Mouse (Mus musculus) ES-E14 (cell line): Measurements from ENCODE around the gene Adora3. TPM values are rescaled to one million over a fixed set of nuclear protein-coding genes. Genes with fewer than 3 reads are reported as not detected.

Experiments used
- DNase-seq: peaks from one replicate; pipeline ENCODE4 v3.0.0-alpha.2; 2013; ENCODE audit warnings: low read depth, low spot score
- H3K27ac ChIP-seq: 2 replicates; pipeline ENCODE4 v1.5.1; 2012; ENCODE audit warnings: low read depth, mild to moderate bottlenecking, low read length, moderate library complexity, mixed read lengths; ENCODE audit not compliant: poor library complexity, insufficient read depth, severe bottlenecking
- H3K36me3 ChIP-seq: 2 replicates; pipeline ENCODE4 v1.6.1; 2012; ENCODE audit warnings: mild to moderate bottlenecking, low read length, moderate library complexity, mixed read lengths; ENCODE audit not compliant: control insufficient read depth, poor library complexity, insufficient read depth, severe bottlenecking
- H3K4me1 ChIP-seq, 2 experiments: fragments of 150-350 bp in 1 of 2; sonication (generic) in 1 of 2; 2 replicates each; pipeline ENCODE4 v1.6.1; 2012; ENCODE audit warnings: low read length in 2 of 2, mild to moderate bottlenecking in 1 of 2, mixed read lengths in 1 of 2; ENCODE audit not compliant: control insufficient read depth in 2 of 2, insufficient read depth in 2 of 2, poor library complexity in 1 of 2
- H3K4me3 ChIP-seq, 2 experiments: fragments of 150-350 bp in 1 of 2; sonication (generic) in 1 of 2; 2 replicates each; pipeline ENCODE4 v1.5.1; 2012; ENCODE audit warnings: low read length in 2 of 2, low read depth in 1 of 2, mild to moderate bottlenecking in 1 of 2, mixed read lengths in 1 of 2; ENCODE audit not compliant: insufficient read depth in 1 of 2, poor library complexity in 1 of 2, severe bottlenecking in 1 of 2
- H3K9ac ChIP-seq: 2 replicates; pipeline ENCODE4 v1.6.1; 2012; ENCODE audit warnings: low read depth, mild to moderate bottlenecking, low read length, mixed read lengths; ENCODE audit not compliant: poor library complexity, insufficient read depth, severe bottlenecking
- H3K9me3 ChIP-seq: fragments of 150-350 bp; sonication (generic); 2 replicates; pipeline ENCODE4 v1.6.1; 2012; ENCODE audit warnings: low read depth, mild to moderate bottlenecking, low read length; ENCODE audit not compliant: control insufficient read depth, insufficient read depth
- CHD2 ChIP-seq: IDR thresholded peaks from 2 replicates; pipeline ENCODE4 v1.6.1; 2014; ENCODE audit warnings: mild to moderate bottlenecking, low read depth, low read length, inconsistent platforms
- HCFC1 ChIP-seq: IDR thresholded peaks from 2 replicates; pipeline ENCODE4 v1.6.1; 2012; ENCODE audit warnings: low read length, inconsistent platforms, borderline replicate concordance; ENCODE audit not compliant: insufficient read depth
- MAFK ChIP-seq: IDR thresholded peaks from 2 replicates; pipeline ENCODE4 v1.6.1; 2014; ENCODE audit warnings: mild to moderate bottlenecking, low read depth, low read length, inconsistent platforms; ENCODE audit not compliant: insufficient read depth
- ZC3H11A ChIP-seq: IDR thresholded peaks from 2 replicates; pipeline ENCODE4 v1.6.1; 2012; ENCODE audit warnings: low read depth, mild to moderate bottlenecking, inconsistent platforms, low read length, borderline replicate concordance
- ZNF384 ChIP-seq: IDR thresholded peaks from 2 replicates; pipeline ENCODE4 v1.6.1; 2012; ENCODE audit warnings: low read depth, low read length, inconsistent platforms
- in situ Hi-C, 2 experiments: fragments of 600-800 bp; cut with MboI; formaldehyde crosslinking; loops; one replicate each; pipeline ENCODE4 v1.15.1; 2025; ENCODE audit warnings: low sequenced_read_pairs in 2 of 2, inconsistent platforms in 1 of 2; ENCODE audit not compliant: unreplicated experiment in 2 of 2
- total RNA-seq: library from RNA; depleted of rRNA; stranded (reverse); fragments of 300-350 nt; gene quantifications from 2 replicates; pipeline ENCODE4 v1.2.3, GENCODE M21; 2012

The Adora3 gene
- total RNA-seq, 1 experiment: not detected

DNA sequence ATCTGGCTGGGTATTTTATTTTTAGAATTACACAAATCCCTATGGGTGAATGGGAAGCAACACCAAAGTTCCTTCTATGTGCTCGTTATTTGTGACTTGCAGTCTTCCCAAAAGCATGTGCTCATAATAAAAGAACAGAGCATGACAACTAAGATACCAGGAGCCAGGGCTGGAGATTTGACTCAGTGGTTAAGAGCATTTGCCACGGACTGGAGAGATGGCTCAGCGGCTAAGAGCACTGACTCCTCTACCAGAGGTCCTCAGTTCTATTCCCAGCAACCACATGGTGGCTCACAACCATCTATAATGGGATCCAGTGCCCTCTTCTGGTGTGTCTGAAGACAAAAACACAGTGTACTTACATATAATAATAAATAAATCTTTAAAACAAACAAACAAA is 26.2 kb downstream of the Adora3 start:
- TF ChIP-seq ZNF384 (no peak), MAFK (no peak), ZC3H11A (no peak), HCFC1 (no peak), CHD2 (no peak)
- no peaks in the 10 kb centered on the region for H3K36me3 ChIP-seq
- DNase-seq: no peak
- H3K27ac ChIP-seq: no peak overlapping the region
- in situ Hi-C loops: loop anchor here in 1 of 2 experiments (5.0 kb wide), 1 partner anchor 130 kb away; no protein-coding TSS in a partner anchor
- no peaks in the 10 kb centered on the region for H3K9me3 ChIP-seq
- H3K4me1 ChIP-seq: peaks cover 3 to 6% of the 10 kb centered on the region in 2 experiments; a peak in 3 of 4 replicates
- no peak overlapping the region for H3K9ac ChIP-seq
- no peak overlapping the region for H3K4me3 ChIP-seq

DNA sequence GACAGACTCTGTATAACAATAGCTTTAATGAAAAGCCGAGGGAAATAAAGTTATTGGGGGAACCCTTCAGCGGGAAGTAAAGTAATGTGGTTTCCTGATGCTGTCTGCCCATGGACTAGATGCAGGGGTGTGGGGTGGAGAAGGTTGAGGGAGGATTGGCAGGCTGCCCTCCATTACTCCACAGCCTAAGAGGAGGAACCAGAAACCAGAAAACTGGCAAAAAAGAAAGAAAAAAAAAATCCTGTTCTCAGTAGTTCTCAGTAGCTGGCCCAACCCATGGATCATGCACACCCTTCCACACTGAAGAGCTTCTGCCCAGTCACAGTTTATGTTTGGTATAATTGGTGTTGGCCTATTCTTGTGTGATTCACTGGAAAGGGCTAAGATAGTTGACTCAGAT is 27.7 kb downstream of the Adora3 start:
- no peak overlapping the region for H3K27ac ChIP-seq
- H3K4me1 ChIP-seq: peaks cover 3 to 4% of the 10 kb centered on the region in 2 experiments; a peak in 2 of 4 replicates
- DNase-seq: no peak
- TF ChIP-seq ZNF384 (no peak), CHD2 (no peak), MAFK (no peak), ZC3H11A (no peak), HCFC1 (no peak)
- in situ Hi-C loops: loop anchor here in 1 of 2 experiments (5.0 kb wide), 1 partner anchor 131 kb away; no protein-coding TSS in a partner anchor
- no peaks in the 10 kb centered on the region for H3K9me3 ChIP-seq
- no peak overlapping the region for H3K9ac ChIP-seq
- no peaks in the 10 kb centered on the region for H3K36me3 ChIP-seq
- H3K4me3 ChIP-seq: no peak overlapping the region

DNA sequence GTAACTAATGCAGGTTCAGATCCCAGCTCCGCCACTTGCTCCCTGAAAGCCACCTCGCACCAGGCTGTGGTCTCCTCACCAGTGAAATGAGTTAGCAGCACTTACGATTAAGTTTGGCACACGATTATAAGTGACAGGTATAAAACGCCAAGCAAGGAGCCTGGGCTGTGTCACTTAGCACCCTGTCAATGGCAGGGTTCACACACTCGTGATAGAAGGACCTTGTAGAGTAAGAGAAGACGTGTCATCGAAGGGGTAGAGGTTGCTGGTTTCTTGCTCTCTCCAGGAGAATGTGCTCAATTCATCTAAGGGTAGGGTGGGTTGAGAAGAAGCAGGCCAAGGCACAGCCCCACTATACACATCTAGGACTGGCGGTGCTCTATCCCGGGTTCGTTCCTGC is 28.2 kb downstream of the Adora3 start:
- Histone ChIP-seq H3K4me1 (peaks cover 0 to 3% of the 10 kb centered on the region in 2 experiments; a peak in 1 of 4 replicates), H3K4me3 (no peak overlapping the region), H3K27ac (no peak overlapping the region), H3K9me3 (no peaks in the 10 kb centered on the region), H3K36me3 (no peaks in the 10 kb centered on the region), H3K9ac (no peak overlapping the region)
- TF ChIP-seq ZNF384 (no peak), CHD2 (no peak), ZC3H11A (no peak), HCFC1 (no peak), MAFK (no peak)
- in situ Hi-C loops: loop anchor here in 1 of 2 experiments (5.0 kb wide), 1 partner anchor 132 kb away; no protein-coding TSS in a partner anchor
- no peak for DNase-seq

DNA sequence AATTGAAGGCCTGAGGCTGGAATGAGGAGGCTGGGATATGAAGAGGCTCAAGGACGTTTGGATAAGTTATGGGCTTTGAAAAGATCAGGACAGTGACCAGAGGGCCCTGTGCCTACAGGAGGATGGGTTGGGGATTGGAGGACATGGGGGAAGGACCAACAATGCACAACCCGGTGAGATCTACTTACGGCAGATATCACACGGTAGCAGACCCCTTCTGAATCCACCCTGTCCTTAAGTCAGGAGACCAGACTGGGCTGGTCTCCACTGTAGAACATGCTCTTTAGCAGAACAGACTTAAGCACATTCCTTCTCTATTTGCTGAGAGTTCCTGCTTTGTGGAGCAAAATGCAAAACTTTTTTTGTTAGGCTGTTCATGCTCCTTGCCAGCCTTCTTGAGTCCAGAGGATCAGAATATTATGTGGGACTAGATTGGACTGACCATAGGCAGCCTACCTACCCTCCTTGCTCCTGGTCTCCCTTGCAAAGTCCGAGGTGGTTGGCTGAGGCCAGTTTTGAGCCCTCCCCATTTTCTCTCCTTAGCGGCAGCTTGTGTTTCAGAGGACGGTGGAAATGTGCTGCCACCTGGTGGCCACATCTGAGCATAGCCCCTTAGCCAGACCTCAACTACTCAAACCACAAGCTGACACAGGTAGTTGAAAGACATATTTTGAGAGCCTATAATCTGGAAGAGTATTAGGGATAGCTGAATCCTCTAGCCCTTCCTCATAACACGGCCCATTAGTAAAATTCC is 28.9 kb downstream of the Adora3 start:
- TF ChIP-seq HCFC1 (no peak), ZNF384 (no peak), MAFK (0 out of 2 replicates have a peak, but pooled peaks have one; percentile 5), CHD2 (no peak), ZC3H11A (peak; percentile 97)
- H3K9ac ChIP-seq: no peak overlapping the region
- no peak overlapping the region for H3K27ac ChIP-seq
- no peak overlapping the region for H3K4me3 ChIP-seq
- H3K36me3 ChIP-seq: no peaks in the 10 kb centered on the region
- peak; percentile 84 for DNase-seq
- no peaks in the 10 kb centered on the region for H3K9me3 ChIP-seq
- in situ Hi-C loops: loop anchor here in 1 of 2 experiments (5.0 kb wide), 2 partner anchors 132 to 227 kb away; no protein-coding TSS in a partner anchor
- H3K4me1 ChIP-seq: no peaks in the 10 kb centered on the region
